Mouse (Mus musculus): ENCODE measurements around the gene Rrm2.

DNA sequence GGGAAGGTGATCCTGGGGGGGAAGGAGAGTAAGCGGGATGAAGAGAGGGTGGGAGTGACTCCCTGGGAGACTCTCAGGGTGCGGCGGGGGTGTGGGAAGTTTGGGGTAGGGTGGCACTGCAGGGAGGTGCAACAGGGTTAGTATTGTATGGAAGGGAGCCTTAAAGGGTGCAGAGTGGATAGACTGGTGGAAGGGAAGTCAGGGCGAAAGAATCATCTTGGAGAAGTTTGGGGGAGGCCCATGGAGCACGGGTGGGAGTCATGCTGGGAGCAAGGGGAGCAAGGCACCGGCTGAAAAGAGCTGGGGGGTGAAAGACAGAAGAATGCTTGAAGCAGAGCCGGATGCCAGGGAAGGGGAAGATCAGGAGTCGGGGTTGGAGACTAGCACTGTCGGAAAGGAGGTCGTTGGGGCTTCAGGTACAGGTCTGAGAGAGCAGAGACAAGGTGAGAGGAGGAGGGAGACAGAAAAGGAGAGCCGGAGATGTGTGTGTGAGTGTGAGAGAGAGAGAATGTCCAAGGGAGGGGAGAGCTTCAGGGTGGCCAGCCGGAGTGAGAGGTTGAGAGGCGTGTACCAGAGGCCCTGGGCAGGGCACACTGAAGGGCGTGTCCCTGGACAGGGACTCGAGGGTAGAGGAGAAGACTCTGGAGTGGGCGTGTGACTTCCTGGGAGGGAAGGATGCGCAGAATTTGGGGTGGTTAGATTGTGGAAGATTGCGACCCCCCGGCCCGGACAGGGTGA is 26.6 kb upstream of the Rrm2 start, which contains the start of gene Cys1:
- TF ChIP-seq GATA1 (IDR thresholded peaks at IDR 0.05; ENCODE audit: borderline replicate concordance, low read length) (no peak), FLI1 (IDR thresholded peaks at IDR 0.05; ENCODE audit: low read length) (no peak)
